Mouse (Mus musculus) CH12.LX (cell line): ENCODE measurements around the gene Ciapin1. TPM values are rescaled to one million over a fixed set of nuclear protein-coding genes. Genes with fewer than 3 reads are reported as not detected.
A peak's percentile ranks its signal among the peaks of the same experiment; 100 is the strongest.

Source experiments
- DNase-seq: peaks from one replicate; pipeline ENCODE4 v3.0.0-alpha.2; 2013; ENCODE audit errors: extremely low read depth
- H3K27ac ChIP-seq: 2 replicates; pipeline ENCODE4 v1.5.1; 2012; ENCODE audit warnings: low read depth, mild to moderate bottlenecking, control low read depth, moderate library complexity; ENCODE audit not compliant: insufficient read depth
- H3K27me3 ChIP-seq: replicated peaks from 2 replicates; pipeline ENCODE3; 2012; ENCODE audit warnings: inconsistent platforms
- H3K36me3 ChIP-seq, 2 experiments: replicated peaks in 1 of 2; 2 replicates each; pipeline versions ENCODE3 to v1.6.1; 2012; ENCODE audit warnings: inconsistent platforms in 1 of 2, low read length in 1 of 2, mild to moderate bottlenecking in 1 of 2, mixed read lengths in 1 of 2, moderate library complexity in 1 of 2; ENCODE audit not compliant: control insufficient read depth in 1 of 2, insufficient read depth in 1 of 2
- H3K4me1 ChIP-seq, 2 experiments: 2 replicates each; pipeline ENCODE4 v1.6.1; 2012; ENCODE audit warnings: inconsistent platforms in 1 of 2, moderate library complexity in 1 of 2; ENCODE audit not compliant: insufficient read depth in 2 of 2, control insufficient read depth in 1 of 2
- H3K4me2 ChIP-seq: 2 replicates; pipeline ENCODE4 v1.6.1; 2012; ENCODE audit warnings: low read depth, mild to moderate bottlenecking, control low read depth; ENCODE audit not compliant: poor library complexity, insufficient read depth, severe bottlenecking
- H3K4me3 ChIP-seq, 3 experiments: fragments of 150-350 bp in 1 of 3; sonication (generic) in 1 of 3; replicated peaks in 1 of 3; 2 replicates each; pipeline versions ENCODE3 to v1.5.1; 2011 to 2012; ENCODE audit warnings: low read depth in 2 of 3, low read length in 2 of 3, mild to moderate bottlenecking in 2 of 3, moderate library complexity in 2 of 3, control low read depth in 1 of 3, improper control_type of control experiment in 1 of 3, inconsistent platforms in 1 of 3, mixed read lengths in 1 of 3; ENCODE audit not compliant: poor library complexity in 1 of 3
- H3K79me2 ChIP-seq: replicated peaks from 2 replicates; pipeline ENCODE4 v1.6.1; 2012; ENCODE audit warnings: mild to moderate bottlenecking, moderate library complexity; ENCODE audit not compliant: control insufficient read depth, poor library complexity, insufficient read depth, severe bottlenecking; ENCODE audit errors: extremely low read depth
- H3K9ac ChIP-seq: 2 replicates; pipeline ENCODE4 v1.6.1; 2012; ENCODE audit warnings: low read depth, mild to moderate bottlenecking, control low read depth, moderate library complexity; ENCODE audit not compliant: insufficient read depth
- H3K9me3 ChIP-seq: replicated peaks from 2 replicates; pipeline ENCODE3; 2012; ENCODE audit warnings: low read length, inconsistent platforms, mixed read lengths
- BHLHE40 ChIP-seq: IDR thresholded peaks from 2 replicates; pipeline ENCODE4 v1.6.1; 2011; ENCODE audit warnings: mild to moderate bottlenecking, low read depth, low read length, improper control_type of control experiment
- CHD1 ChIP-seq: IDR thresholded peaks from 2 replicates; pipeline ENCODE4 v1.6.1; 2012; ENCODE audit warnings: low read depth, low read length, improper control_type of control experiment, inconsistent platforms
- CHD2 ChIP-seq: IDR thresholded peaks from 2 replicates; pipeline ENCODE4 v1.6.1; 2011; ENCODE audit warnings: low read length, improper control_type of control experiment
- CTCF ChIP-seq, 2 experiments: IDR thresholded peaks in 1 of 2; conservative IDR thresholded peaks in 1 of 2; 2 replicates each; pipeline ENCODE4 v1.5.1; 2011 to 2012; ENCODE audit warnings: low read depth in 2 of 2, low read length in 2 of 2, improper control_type of control experiment in 1 of 2, inconsistent platforms in 1 of 2, mild to moderate bottlenecking in 1 of 2, moderate library complexity in 1 of 2
- ELF1 ChIP-seq: IDR thresholded peaks from 2 replicates; pipeline ENCODE4 v1.6.1; 2014; ENCODE audit warnings: low read depth, mild to moderate bottlenecking, inconsistent platforms, low read length, improper control_type of control experiment
- EP300 ChIP-seq: IDR thresholded peaks from 2 replicates; pipeline ENCODE4 v1.6.1; 2011; ENCODE audit warnings: low read length, improper control_type of control experiment
- ETS1 ChIP-seq: conservative IDR thresholded peaks from 2 replicates; pipeline ENCODE4 v1.6.1; 2012; ENCODE audit warnings: low read depth, mild to moderate bottlenecking, inconsistent platforms, low read length, improper control_type of control experiment, moderate library complexity
- HCFC1 ChIP-seq: IDR thresholded peaks from 2 replicates; pipeline ENCODE4 v1.6.1; 2012; ENCODE audit warnings: low read depth, mild to moderate bottlenecking, inconsistent platforms, low read length, improper control_type of control experiment
- IRF4 ChIP-seq: IDR thresholded peaks from 2 replicates; pipeline ENCODE4 v1.6.1; 2014; ENCODE audit warnings: low read depth, mild to moderate bottlenecking, inconsistent platforms, low read length, improper control_type of control experiment
- JUND ChIP-seq: conservative IDR thresholded peaks from 2 replicates; pipeline ENCODE4 v1.6.1; 2011; ENCODE audit warnings: low read depth, low read length, improper control_type of control experiment
- MAX ChIP-seq: IDR thresholded peaks from 2 replicates; pipeline ENCODE4 v1.6.1; 2011; ENCODE audit warnings: low read length, improper control_type of control experiment
- MAZ ChIP-seq: IDR thresholded peaks from 2 replicates; pipeline ENCODE4 v1.6.1; 2012; ENCODE audit warnings: low read depth, mild to moderate bottlenecking, inconsistent platforms, low read length, improper control_type of control experiment, moderate library complexity
- MEF2A ChIP-seq: IDR thresholded peaks from 2 replicates; pipeline ENCODE4 v1.6.1; 2014; ENCODE audit warnings: low read depth, mild to moderate bottlenecking, inconsistent platforms, low read length, improper control_type of control experiment, borderline replicate concordance
- POLR2A ChIP-seq: IDR thresholded peaks from 2 replicates; pipeline ENCODE4 v1.6.1; 2011; ENCODE audit warnings: low read depth, mild to moderate bottlenecking, improper control_type of control experiment, low read length
- POLR2AphosphoS2 ChIP-seq: IDR thresholded peaks from 2 replicates; pipeline ENCODE4 v1.6.1; 2011; ENCODE audit warnings: low read depth, low read length, improper control_type of control experiment
- RAD21 ChIP-seq: IDR thresholded peaks from 2 replicates; pipeline ENCODE4 v1.6.1; 2011; ENCODE audit warnings: low read depth, mild to moderate bottlenecking, low read length, improper control_type of control experiment, moderate library complexity
- SIN3A ChIP-seq: IDR thresholded peaks from 2 replicates; pipeline ENCODE4 v1.6.1; 2012; ENCODE audit warnings: low read length, improper control_type of control experiment, inconsistent platforms
- SMC3 ChIP-seq: IDR thresholded peaks from 2 replicates; pipeline ENCODE4 v1.6.1; 2011; ENCODE audit warnings: low read depth, low read length, improper control_type of control experiment
- TBP ChIP-seq: conservative IDR thresholded peaks from 2 replicates; pipeline ENCODE4 v1.6.1; 2011; ENCODE audit warnings: low read depth, low read length, improper control_type of control experiment
- TCF12 ChIP-seq: IDR thresholded peaks from 2 replicates; pipeline ENCODE4 v1.6.1; 2014; ENCODE audit warnings: low read depth, mild to moderate bottlenecking, inconsistent platforms, low read length, improper control_type of control experiment
- USF2 ChIP-seq: conservative IDR thresholded peaks from 2 replicates; pipeline ENCODE4 v1.6.1; 2011; ENCODE audit warnings: low read depth, low read length, improper control_type of control experiment
- ZKSCAN1 ChIP-seq: IDR thresholded peaks from 2 replicates; pipeline ENCODE4 v1.6.1; 2012; ENCODE audit warnings: low read depth, inconsistent platforms, low read length, improper control_type of control experiment, borderline replicate concordance
- ZMIZ1 ChIP-seq: IDR thresholded peaks from 2 replicates; pipeline ENCODE4 v1.6.1; 2012; ENCODE audit warnings: low read depth, mild to moderate bottlenecking, inconsistent platforms, low read length, improper control_type of control experiment
- dilution Hi-C: fragments of 300-500 bp; cut with MboI; formaldehyde crosslinking; loops from 2 replicates; pipeline ENCODE4 v1.14.3; 2020; ENCODE audit warnings: low sequenced_read_pairs; ENCODE audit not compliant: extremely low pct_unique_long_range_greater_than_20kb, extremely low pct_ligation_motif_present
- in situ Hi-C: fragments of 300-500 bp; cut with MboI; formaldehyde crosslinking; loops from 3 replicates; pipeline ENCODE4 v1.14.3; 2019; ENCODE audit warnings: low sequenced_read_pairs, low pct_ligation_motif_present, low pct_unique_long_range_greater_than_20kb, mixed read lengths
- polyA plus RNA-seq: library from polyadenylated mRNA; unstranded; fragments of >175 nt; gene quantifications from 2 replicates; pipeline ENCODE4 v1.2.1, GENCODE M21; 2012; ENCODE audit warnings: low read depth; ENCODE audit not compliant: insufficient read length
- total RNA-seq, 2 experiments: library from RNA; depleted of rRNA; stranded (reverse); fragments of 300-350 nt in 1 of 2; fragments of >200 nt in 1 of 2; gene quantifications; 2 replicates each; pipeline ENCODE4 v1.2.3; 2012 to 2014

Ciapin1 gene
- total and polyA plus RNA-seq, 3 experiments: 83.1 to 139 (median 97.1) TPM

DNA sequence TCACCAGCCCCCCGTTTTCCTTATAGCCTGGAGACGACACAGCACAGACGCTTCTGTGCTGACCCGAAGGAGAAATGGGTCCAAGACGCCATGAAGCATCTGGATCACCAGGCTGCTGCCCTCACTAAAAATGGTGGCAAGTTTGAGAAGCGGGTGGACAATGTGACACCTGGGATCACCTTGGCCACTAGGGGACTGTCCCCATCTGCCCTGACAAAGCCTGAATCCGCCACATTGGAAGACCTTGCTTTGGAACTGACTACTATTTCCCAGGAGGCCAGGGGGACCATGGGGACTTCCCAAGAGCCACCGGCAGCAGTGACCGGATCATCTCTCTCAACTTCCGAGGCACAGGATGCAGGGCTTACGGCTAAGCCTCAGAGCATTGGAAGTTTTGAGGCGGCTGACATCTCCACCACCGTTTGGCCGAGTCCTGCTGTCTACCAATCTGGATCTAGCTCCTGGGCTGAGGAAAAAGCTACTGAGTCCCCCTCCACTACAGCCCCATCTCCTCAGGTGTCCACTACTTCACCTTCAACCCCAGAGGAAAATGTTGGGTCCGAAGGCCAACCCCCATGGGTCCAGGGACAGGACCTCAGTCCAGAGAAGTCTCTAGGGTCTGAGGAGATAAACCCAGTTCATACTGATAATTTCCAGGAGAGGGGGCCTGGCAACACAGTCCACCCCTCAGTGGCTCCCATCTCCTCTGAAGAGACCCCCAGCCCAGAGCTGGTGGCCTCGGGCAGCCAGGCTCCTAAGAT lies 58.4 kb downstream of the Ciapin1 start:
- H3K4me3 ChIP-seq: peak overlapping the region; percentile 72 to 84 (median 78)
- H3K4me1 ChIP-seq: peaks cover 30 to 67% of the 10 kb centered on the region in 2 experiments
- peak overlapping the region; percentile 97 for H3K9ac ChIP-seq
- peaks cover 0 to 21% of the 10 kb centered on the region in 2 experiments for H3K36me3 ChIP-seq
- in situ Hi-C loops: loop anchor here (5.0 kb wide), 2 partner anchors 37 to 72 kb away; no protein-coding TSS in a partner anchor
- peak overlapping the region; percentile 80 for H3K4me2 ChIP-seq
- no peaks in the 10 kb centered on the region for H3K27me3 ChIP-seq
- TF ChIP-seq TBP: no peak; the same call in 1 of the 2 replicates
- no peak; the same call in none of the 2 replicates for TF ChIP-seq ELF1
- peak; percentile 64 for TF ChIP-seq POLR2A
- TF ChIP-seq USF2: peak; percentile 34; the same call in 1 of the 2 replicates
- peak; percentile 64 for TF ChIP-seq ETS1
- peak; percentile 66 for TF ChIP-seq ZMIZ1
- peak; percentile 67 for TF ChIP-seq EP300
- TF ChIP-seq RAD21: no peak
- peak; percentile 39; the same call in 1 of the 2 replicates for TF ChIP-seq BHLHE40
- peak; percentile 81 for TF ChIP-seq IRF4
- TF ChIP-seq MAZ: peak; percentile 6
- no peak; the same call in none of the 2 replicates for TF ChIP-seq SIN3A
- TF ChIP-seq HCFC1: no peak; the same call in 1 of the 2 replicates
- TF ChIP-seq SMC3: 0 out of 2 replicates have a peak, but pooled peaks have one; percentile 1
- no peak for TF ChIP-seq JUND
- TF ChIP-seq MAX: peak; percentile 71; the same call in 1 of the 2 replicates
- TF ChIP-seq MEF2A: peak; percentile 70
- TF ChIP-seq CHD1: peak; percentile 49; the same call in 1 of the 2 replicates
- TF ChIP-seq CTCF (conservative IDR thresholded peaks at IDR 0.05 in 1 of 2, IDR thresholded peaks at IDR 0.05 in 1 of 2; ENCODE audit: low read depth in 2 of 2, low read length in 2 of 2): peak; percentile 26 to 28; a peak in 2 of 4 replicates
- TF ChIP-seq POLR2AphosphoS2: peak; percentile 86
- TF ChIP-seq TCF12: peak; percentile 85
- TF ChIP-seq ZKSCAN1: no peak
- 0 out of 2 replicates have a peak, but pooled peaks have one; percentile 8 for TF ChIP-seq CHD2
- TF ChIP-seq, all 38 proteins: peak for 16
- H3K79me2 ChIP-seq: peaks cover 2% of the 10 kb centered on the region; the same call in 1 of the 2 replicates
- peak overlapping the region; percentile 97 for H3K27ac ChIP-seq
- peak; percentile 94 for DNase-seq
- dilution Hi-C loops: no loop called here
- no peaks in the 10 kb centered on the region for H3K9me3 ChIP-seq
